Mouse (Mus musculus) MEL-GATA-1-ER (cell line): ENCODE measurements at regions not wholly inside any gene's neighbourhood (a gene's known extent, or its start where the extent isn't known, plus 50 kb on each side); places are given as distances from the start of the nearest gene placed in this dataset.
"Not testable (repeated sequence)": the region's sequence is repeated elsewhere in the genome, so short reads cannot be mapped to it uniquely, and the experiment has no call there.

Experiments
- DNase-seq: peaks from one replicate; pipeline ENCODE4 v3.0.0-alpha.2; 2012; ENCODE audit warnings: low read depth; ENCODE audit errors: extremely low read depth

GRCm38 (mm10) chr17:13488608-13489324 lies 134.4 kb downstream of the Tcp10c start:
- no peak for DNase-seq

GRCm38 (mm10) chr17:13492239-13492638 lies 137.9 kb downstream of the Tcp10c start:
- DNase-seq = not testable (repeated sequence)

- DNase-seq = peak; percentile 36
These were observed 138.4 kb downstream of the Tcp10c start for GRCm38 (mm10) chr17:13492649-13493277.

GRCm38 (mm10) chr17:13493866-13494265 lies 139.5 kb downstream of the Tcp10c start:
- DNase-seq = peak; percentile 33

DNA sequence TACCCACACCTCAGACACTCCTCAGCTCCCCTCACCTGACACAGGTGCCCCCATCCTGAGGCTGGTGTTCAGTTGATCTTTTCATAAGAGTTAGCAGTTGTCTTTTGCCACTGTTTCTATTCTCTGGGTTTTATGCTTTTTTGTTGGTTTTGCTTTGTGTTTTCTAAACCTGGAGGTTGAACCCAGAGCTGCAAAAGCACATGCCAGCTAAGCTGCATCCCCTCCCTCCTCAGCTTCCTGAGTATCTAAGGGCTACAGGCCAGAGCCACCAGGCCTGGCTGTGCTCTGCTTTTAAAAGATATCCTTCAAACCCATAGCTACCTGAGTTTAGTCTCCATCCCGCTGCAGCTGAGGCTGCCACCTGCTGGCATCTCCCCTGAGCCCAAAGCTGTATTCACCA lies 140.1 kb downstream of the Tcp10c start:
- DNase-seq = peak; percentile 79

- not testable (repeated sequence) for DNase-seq
These were observed 150.0 kb downstream of the Tcp10c start for GRCm38 (mm10) chr17:13504365-13504764.

DNA sequence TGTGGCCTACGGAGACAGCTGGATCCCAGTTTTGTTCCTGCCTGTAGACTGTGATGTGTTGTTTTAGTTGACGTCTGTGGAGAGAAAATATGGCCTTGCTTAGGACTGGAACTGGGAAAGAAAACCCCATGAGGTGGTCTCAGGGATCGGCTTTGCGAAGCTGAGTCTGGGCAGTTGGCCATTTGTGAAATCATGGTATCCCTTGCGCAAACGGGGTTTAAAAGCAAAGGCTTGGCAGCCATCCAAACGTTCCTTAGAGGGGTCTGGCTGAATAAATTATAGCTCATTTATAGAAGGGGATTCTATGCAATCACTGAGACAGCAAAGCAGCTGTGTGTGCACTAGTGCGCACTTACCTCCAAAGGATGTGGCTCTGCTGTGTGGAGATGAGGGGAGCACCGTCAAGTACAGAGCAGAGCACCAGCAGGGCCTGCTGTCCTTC lies 150.5 kb downstream of the Tcp10c start:
- not testable (repeated sequence) for DNase-seq

- not testable (repeated sequence) for DNase-seq
These were observed 153.2 kb downstream of the Tcp10c start for GRCm38 (mm10) chr17:13507397-13508063.

- DNase-seq = not testable (repeated sequence)
These were observed 165.2 kb downstream of the Tcp10c start for GRCm38 (mm10) chr17:13519409-13520201.

DNA sequence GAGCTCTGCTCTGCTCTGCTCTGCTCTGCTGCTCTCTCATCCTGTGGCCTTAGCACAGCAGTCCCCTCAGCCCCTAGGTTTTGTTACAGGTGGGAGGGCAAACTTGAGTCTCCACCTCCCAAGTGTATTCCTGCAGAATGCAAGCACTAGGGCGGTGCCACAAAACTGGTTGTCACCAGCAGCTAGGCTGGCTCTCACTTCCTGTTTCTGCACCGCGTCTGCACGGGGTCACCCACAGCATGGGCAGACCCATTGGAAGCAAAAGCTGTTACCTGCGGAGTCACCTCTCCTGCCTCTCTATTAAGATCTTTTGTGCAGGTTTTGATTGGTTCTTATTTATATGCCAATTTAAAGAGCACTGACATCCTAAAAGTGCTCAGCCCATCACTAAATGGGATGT lies 178.2 kb downstream of the Tcp10c start:
- not testable (repeated sequence) for DNase-seq

DNA sequence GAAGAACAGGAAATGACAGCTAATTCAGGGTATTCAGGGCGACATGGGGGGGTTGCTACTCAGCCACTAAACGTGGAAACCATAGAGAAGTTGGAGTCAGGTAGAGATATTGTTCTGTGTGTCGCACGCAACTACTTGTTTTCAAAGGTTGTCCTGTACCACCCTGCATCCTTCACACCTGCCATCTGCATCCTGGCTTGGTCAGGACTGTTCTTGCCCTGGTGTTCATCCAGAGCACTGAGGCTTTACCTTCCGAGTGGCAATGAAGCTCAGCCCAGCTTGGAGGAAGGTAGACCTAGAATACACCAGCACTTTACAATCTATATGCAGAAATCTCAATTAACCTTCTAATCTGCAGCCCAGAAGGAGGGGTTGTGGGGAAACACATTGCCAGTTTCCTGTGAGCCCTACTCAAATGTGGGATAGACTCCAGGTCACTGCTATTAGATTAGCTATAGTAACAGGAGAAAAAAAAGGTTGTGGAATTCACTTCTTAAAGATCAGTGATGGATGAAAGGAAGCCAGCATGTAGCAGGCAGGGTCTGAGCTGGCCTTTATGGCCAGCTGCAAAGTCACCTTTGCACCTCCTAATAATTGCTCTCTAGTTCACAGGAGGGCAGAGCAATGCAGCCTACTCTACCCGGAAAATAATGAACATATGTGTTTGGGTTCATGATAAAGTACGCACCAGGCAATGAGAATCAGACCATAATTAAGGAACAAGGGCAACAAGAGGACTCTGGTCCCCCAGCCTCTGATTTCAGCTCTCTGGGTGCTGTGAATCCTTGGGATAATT lies 186.3 kb downstream of the Tcp10c start:
- DNase-seq = no peak

DNA sequence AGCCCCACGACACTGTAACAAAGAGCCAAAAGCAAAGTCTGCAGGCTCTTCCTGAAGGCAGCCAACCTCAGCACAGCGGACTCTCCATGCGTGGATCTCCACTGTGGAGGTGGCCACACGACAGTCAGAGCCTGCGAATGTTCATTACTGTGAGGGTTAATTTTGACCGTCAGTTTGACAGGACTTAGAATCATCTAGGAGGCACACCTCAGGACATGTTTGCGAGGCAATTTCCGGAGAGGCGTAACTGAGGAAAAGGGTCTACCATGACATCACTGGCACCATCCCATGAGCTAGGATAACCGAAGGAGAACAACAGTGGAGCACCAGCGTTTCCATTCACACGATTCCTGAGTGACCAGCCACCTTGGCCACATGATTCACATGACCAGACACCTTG lies 186.9 kb downstream of the Tcp10c start:
- DNase-seq = no peak

- DNase-seq = no peak
These were observed 187.9 kb downstream of the Tcp10c start for GRCm38 (mm10) chr17:13542261-13542660.

DNA sequence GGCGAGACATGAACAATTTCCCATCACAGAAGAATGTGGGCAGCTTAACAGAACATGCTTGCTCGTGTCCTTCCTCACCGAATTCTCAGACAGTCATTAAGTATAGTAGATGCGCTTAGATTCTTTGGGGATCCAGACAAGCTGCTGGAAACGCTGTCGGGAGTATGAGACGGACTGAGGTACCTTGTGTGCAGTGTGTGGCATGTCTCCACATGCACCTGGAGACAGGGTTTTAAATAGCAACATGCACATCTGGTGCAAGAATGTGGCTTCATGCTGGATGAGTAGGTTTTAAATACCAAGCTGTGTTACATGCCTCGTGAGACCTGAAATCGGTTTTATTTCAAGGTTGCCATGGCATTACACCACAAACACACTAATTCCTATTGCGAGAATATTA lies 188.5 kb downstream of the Tcp10c start:
- no peak for DNase-seq

- peak; percentile 53 for DNase-seq
These were observed 189.8 kb downstream of the Tcp10c start for GRCm38 (mm10) chr17:13544036-13544795.

DNA sequence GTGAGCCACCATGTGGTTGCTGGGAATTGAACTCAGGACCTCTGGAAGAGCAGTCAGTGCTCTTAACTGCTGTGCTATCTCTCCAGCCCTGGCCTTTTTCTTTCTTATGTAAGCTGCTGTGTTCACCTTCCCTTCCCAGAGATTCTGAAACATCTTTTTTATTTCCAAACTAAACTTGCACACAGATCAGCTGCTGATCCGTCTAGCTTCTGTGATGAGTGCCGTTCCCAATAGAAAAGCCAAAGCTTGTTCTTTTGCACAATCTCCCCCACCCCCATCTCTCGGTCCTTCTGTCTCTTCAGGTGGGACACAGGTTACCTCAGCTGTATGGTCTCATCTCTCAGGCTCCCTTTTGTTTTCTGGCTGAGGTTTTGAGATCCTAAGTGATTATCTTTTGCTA lies 191.9 kb downstream of the Tcp10c start:
- no peak for DNase-seq

GRCm38 (mm10) chr17:13546669-13547085 lies 192.3 kb downstream of the Tcp10c start:
- no peak for DNase-seq

DNA sequence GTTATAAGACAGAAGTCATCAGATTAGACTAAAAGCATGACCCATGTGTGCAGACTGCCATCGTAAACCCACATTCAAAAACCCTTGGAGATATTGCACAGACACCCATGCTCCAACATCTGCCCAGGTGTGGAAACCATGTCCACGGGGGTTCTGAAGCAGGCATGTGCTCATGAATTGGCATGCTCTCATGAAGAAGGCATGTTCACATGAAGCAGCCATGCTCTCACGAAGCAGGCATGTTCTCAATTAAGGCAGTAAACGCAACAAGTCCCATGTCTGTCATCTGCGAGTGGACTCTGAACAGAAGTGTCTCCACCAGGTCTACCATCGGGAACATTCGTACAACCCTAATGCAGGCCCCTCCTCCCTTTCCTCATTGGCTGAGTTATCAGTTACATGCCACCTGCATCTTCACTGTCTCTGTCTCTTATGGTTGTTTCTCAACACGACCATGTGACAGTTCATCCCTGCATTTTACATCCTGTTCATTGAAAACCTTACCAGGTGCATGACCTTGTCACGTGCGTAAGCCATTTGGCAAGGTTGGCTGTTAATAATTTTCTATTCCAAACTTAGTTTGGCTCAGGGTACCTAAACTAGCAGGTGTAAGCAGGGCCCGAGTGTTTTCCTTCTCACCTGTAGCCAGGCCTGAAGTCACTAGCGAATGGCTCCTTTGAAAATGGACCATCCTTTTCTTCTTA lies 193.4 kb downstream of the Tcp10c start:
- DNase-seq = no peak
